Mouse (Mus musculus) embryonic facial prominence, embryonic 10.5 days (tissue): Measurements from ENCODE around the gene Snx9. TPM values are rescaled to one million over a fixed set of nuclear protein-coding genes. Genes with fewer than 3 reads are reported as not detected.

Experiments used
- DNase-seq: peaks from one replicate; pipeline ENCODE4 v3.0.0-alpha.2; 2017; ENCODE audit warnings: low spot score
- H3K27ac ChIP-seq: fragments of 300-500 bp; sonication (generic); replicated peaks from 2 replicates; pipeline ENCODE4 v1.5.1; 2016; ENCODE audit warnings: mild to moderate bottlenecking
- H3K27me3 ChIP-seq: fragments of 300-500 bp; sonication (generic); replicated peaks from 2 replicates; pipeline ENCODE4 v1.6.1; 2016; ENCODE audit warnings: low read depth, mild to moderate bottlenecking; ENCODE audit not compliant: poor library complexity, severe bottlenecking
- H3K36me3 ChIP-seq: fragments of 300-500 bp; sonication (generic); replicated peaks from 2 replicates; pipeline ENCODE4 v1.6.1; 2016; ENCODE audit warnings: mild to moderate bottlenecking, moderate library complexity
- H3K4me1 ChIP-seq: fragments of 300-500 bp; sonication (generic); 2 replicates; pipeline ENCODE4 v1.6.1; 2016
- H3K4me3 ChIP-seq: fragments of 300-500 bp; sonication (generic); 2 replicates; pipeline ENCODE4 v1.5.1; 2016; ENCODE audit warnings: mild to moderate bottlenecking, moderate library complexity
- H3K9me3 ChIP-seq: fragments of 300-500 bp; sonication (generic); 2 replicates; pipeline ENCODE4 v1.6.1; 2016; ENCODE audit warnings: mild to moderate bottlenecking
- WGBS: fragments of 180-500 bp; shearing (Covaris S2); methylation state at CpG from one replicate; pipeline ENCODE4 v1.1.7; 2016; 5-methylcytosine and 5-hydroxymethylcytosine counted together
- polyA plus RNA-seq: library from polyadenylated mRNA; unstranded; fragments of >200 nt; fragmentation: Nextera tagmentation; extraction: Ambion mirVana; gene quantifications from 2 replicates; pipeline ENCODE4 v1.2.1, GENCODE M21; 2016

Snx9 gene
- polyA plus RNA-seq, 1 experiment from 2014 or later: 19.5 TPM

DNA sequence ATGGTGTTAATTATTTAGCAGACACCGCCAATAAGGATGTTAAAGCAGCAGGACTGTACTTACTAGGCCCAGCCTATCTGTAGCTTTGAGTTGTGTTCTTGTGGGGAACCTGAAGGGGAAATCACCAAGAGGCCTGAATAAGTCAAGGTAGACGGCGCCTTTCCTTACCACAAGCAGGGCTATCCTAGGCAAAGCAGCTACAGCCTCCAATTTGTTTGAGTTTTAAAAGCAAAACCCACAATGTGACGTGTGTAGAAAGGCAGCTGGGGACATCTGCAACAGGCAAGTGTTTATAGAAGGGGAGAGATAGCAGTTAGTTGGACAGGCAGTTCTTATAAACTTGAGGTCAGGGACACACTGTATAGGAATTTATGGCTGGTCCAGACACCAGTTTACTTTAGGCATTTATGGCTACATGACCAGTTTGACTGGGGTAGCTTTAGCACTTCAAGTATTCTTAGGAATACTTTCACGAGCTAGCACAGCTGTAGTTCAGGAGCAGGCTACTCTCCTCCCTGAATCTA, 129.2 kb downstream of the Snx9 start:
- Histone ChIP-seq H3K27ac (no peak overlapping the region), H3K36me3 (no peaks in the 10 kb centered on the region), H3K9me3 (no peaks in the 10 kb centered on the region), H3K4me3 (no peak overlapping the region), H3K27me3 (no peaks in the 10 kb centered on the region), H3K4me1 (peaks cover 15% of the 10 kb centered on the region)
- 87% methylated on average over 5 of the region's 5 CpGs for WGBS
- no peak for DNase-seq

GRCm38 (mm10) chr17:5973536-5973935, 132.4 kb downstream of the Snx9 start:
- no peaks in the 10 kb centered on the region for H3K27me3 ChIP-seq
- H3K36me3 ChIP-seq: no peaks in the 10 kb centered on the region
- H3K27ac ChIP-seq: no peak overlapping the region
- H3K4me1 ChIP-seq: peaks cover 43% of the 10 kb centered on the region
- 72% methylated on average over 8 of the region's 8 CpGs for WGBS
- no peak overlapping the region for H3K4me3 ChIP-seq
- no peak for DNase-seq
- no peaks in the 10 kb centered on the region for H3K9me3 ChIP-seq

DNA sequence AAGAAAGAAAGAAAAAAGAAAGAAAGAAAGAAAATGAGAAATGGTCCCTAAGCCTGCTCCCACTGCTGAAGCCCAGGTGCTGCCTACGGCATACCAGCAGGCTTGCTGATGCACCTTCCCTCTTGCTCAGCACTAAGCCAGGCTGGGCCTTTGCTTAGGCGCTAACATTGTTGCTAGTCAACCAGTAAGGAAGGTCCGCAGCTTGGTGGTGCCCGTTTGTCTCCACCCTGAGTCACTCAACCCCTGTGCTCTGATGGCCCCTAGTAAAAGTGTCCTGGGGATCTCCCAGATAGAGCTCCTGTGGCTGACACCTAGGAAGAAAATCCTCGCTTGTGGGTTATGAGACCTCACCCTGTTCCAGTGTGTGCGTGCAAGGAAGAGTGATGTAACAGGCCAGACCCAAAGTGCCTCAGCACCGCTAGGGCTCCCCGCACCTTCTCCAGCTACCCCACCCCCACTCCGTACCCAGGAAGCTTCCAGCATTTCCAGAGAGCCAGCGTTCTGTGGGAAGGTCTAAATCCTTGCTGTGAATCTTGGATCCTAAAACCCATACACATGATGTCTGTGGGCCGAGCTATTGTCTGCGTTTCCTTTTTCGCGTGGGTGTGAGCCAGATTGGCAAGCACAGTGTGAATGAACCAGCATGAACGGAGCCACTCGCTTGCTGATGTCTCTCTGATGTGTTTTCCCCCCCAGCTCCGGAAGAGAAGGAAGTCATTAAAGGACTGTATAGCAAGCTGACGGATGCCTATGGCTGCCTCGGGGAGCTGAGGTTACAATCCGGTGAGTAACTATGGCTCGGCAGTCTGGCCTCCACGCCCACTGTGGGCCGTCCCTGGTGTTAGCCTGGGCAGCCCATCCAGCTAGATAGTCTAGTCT, 134.2 kb downstream of the Snx9 start:
- Histone ChIP-seq H3K27ac (peak overlapping the region; percentile 45), H3K9me3 (no peaks in the 10 kb centered on the region), H3K27me3 (no peaks in the 10 kb centered on the region), H3K36me3 (no peaks in the 10 kb centered on the region), H3K4me1 (peaks cover 41% of the 10 kb centered on the region), H3K4me3 (no peak overlapping the region)
- 53% methylated on average over 23 of the region's 23 CpGs for whole genome bisulfite sequencing
- DNase-seq: peak; percentile 30

- H3K27me3 ChIP-seq: no peaks in the 10 kb centered on the region
- H3K27ac ChIP-seq: peak overlapping the region; percentile 59
- WGBS: 70% methylated on average over 20 of the region's 20 CpGs
- H3K4me1 ChIP-seq: peaks cover 41% of the 10 kb centered on the region
- H3K9me3 ChIP-seq: no peaks in the 10 kb centered on the region
- no peak overlapping the region for H3K4me3 ChIP-seq
- no peaks in the 10 kb centered on the region for H3K36me3 ChIP-seq
- DNase-seq: no peak
These were observed 135.3 kb downstream of the Snx9 start for GRCm38 (mm10) chr17:5976221-5977055.

GRCm38 (mm10) chr17:5977056-5977920, 136.2 kb downstream of the Snx9 start:
- H3K27ac ChIP-seq: peak overlapping the region; percentile 59
- H3K9me3 ChIP-seq: no peaks in the 10 kb centered on the region
- H3K4me3 ChIP-seq: no peak overlapping the region
- no peak for DNase-seq
- H3K27me3 ChIP-seq: 0 out of 2 replicates have a peak, but pooled peaks cover 4% of the 10 kb centered on the region
- H3K4me1 ChIP-seq: peaks cover 41% of the 10 kb centered on the region
- WGBS: 50% methylated on average over 16 of the region's 16 CpGs
- no peaks in the 10 kb centered on the region for H3K36me3 ChIP-seq

- H3K4me1 ChIP-seq: peaks cover 41% of the 10 kb centered on the region
- WGBS: 68% methylated on average over 8 of the region's 8 CpGs
- no peaks in the 10 kb centered on the region for H3K9me3 ChIP-seq
- 0 out of 2 replicates have a peak, but pooled peaks cover 4% of the 10 kb centered on the region for H3K27me3 ChIP-seq
- H3K4me3 ChIP-seq: no peak overlapping the region
- DNase-seq: no peak
- no peaks in the 10 kb centered on the region for H3K36me3 ChIP-seq
- H3K27ac ChIP-seq: peak overlapping the region; percentile 35; the same call in 1 of the 2 replicates
These were observed 136.9 kb downstream of the Snx9 start for GRCm38 (mm10) chr17:5977921-5978504.

DNA sequence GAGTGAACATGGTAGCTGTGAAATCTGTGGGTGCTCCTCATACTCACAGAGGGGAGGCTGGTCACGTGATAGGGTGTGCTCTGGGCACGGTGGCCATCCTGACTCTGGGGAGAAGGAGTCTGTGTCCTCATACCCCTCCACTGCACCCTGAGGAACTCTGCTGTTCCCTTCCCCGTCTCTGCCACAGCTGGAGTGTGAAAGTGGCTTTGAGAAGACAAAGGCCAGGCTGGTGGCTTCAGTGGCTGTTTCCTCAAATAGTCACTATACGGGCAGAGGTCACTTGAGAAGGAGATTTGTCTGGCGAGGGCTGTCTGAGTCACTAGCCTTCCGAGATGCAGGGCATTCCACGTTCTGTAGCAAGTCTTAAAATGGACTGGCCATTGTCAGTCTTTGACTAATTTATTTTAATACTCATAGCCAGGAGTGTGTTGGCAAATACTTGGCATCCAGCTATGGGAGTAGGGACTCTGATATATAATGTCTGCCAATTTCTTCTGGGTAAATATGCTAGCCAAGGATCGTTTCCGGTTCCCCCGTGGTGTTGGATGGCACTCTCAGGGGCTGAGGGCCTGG, 137.5 kb downstream of the Snx9 start:
- Histone ChIP-seq H3K4me3 (no peak overlapping the region), H3K4me1 (peaks cover 41% of the 10 kb centered on the region), H3K36me3 (no peaks in the 10 kb centered on the region), H3K9me3 (no peaks in the 10 kb centered on the region), H3K27me3 (0 out of 2 replicates have a peak, but pooled peaks cover 4% of the 10 kb centered on the region), H3K27ac (peak overlapping the region; percentile 35; the same call in 1 of the 2 replicates)
- no peak for DNase-seq
- 76% methylated on average over 10 of the region's 10 CpGs for WGBS

- DNase-seq: no peak
These were observed 139.7 kb downstream of the Snx9 start for GRCm38 (mm10) chr17:5980860-5981259.

More at GRCm38 (mm10) chr17:5980860-5981259, 139.7 kb downstream of the Snx9 start:
- 38% methylated on average over 6 of the region's 6 CpGs for WGBS
- H3K36me3 ChIP-seq: no peaks in the 10 kb centered on the region
- no peak overlapping the region for H3K27ac ChIP-seq
- 0 out of 2 replicates have a peak, but pooled peaks cover 4% of the 10 kb centered on the region for H3K27me3 ChIP-seq
- no peaks in the 10 kb centered on the region for H3K9me3 ChIP-seq
- no peak overlapping the region for H3K4me3 ChIP-seq
- H3K4me1 ChIP-seq: peaks cover 38% of the 10 kb centered on the region

Other genes starting within 250 kb of the Snx9 start
- 1.4 and 1.8 TPM in 2 replicates for gene Synj2, start 100.0 kb downstream of the Snx9 start, polyA plus RNA-seq
- gene Serac1, start 238.4 kb downstream of the Snx9 start, polyA plus RNA-seq: 7.3 and 8.1 TPM in 2 replicates
- gene Gtf2h5, start 238.5 kb downstream of the Snx9 start, polyA plus RNA-seq: 165 and 169 TPM in 2 replicates